Mouse (Mus musculus) spleen, adult 18-20 months (tissue): ENCODE data around the gene Gfod2.

Source experiments
- DNase-seq, 2 experiments: peaks; one replicate each; pipeline ENCODE4 v3.0.0; 2022; ENCODE audit warnings: mixed read lengths in 2 of 2

The Gfod2 gene

GRCm38 (mm10) chr8:105757796-105758276 lies 628 bp downstream of the Gfod2 start:
- no peak for DNase-seq

- DNase-seq, result no peak
Observed at GRCm38 (mm10) chr8:105754688-105755087, 3.8 kb downstream of the Gfod2 start.

GRCm38 (mm10) chr8:105753916-105754315 lies 4.5 kb downstream of the Gfod2 start:
- no peak for DNase-seq

- peak in 1 of 2 experiments; percentile 13 for DNase-seq
Observed at GRCm38 (mm10) chr8:105750606-105751005, 7.9 kb downstream of the Gfod2 start.

GRCm38 (mm10) chr8:105743301-105743700 lies 15.2 kb downstream of the Gfod2 start:
- no peak for DNase-seq

- no peak for DNase-seq
Observed at GRCm38 (mm10) chr8:105739216-105739615, 19.2 kb downstream of the Gfod2 start.

GRCm38 (mm10) chr8:105732186-105732585 lies 26.3 kb downstream of the Gfod2 start:
- DNase-seq, result no peak

GRCm38 (mm10) chr8:105727397-105728124 lies 30.9 kb downstream of the Gfod2 start:
- DNase-seq, result no peak

- no peak for DNase-seq
Observed at GRCm38 (mm10) chr8:105725726-105726125, 32.7 kb downstream of the Gfod2 start.

- no peak for DNase-seq
Observed at GRCm38 (mm10) chr8:105722861-105723260, 35.6 kb downstream of the Gfod2 start.

- no peak for DNase-seq
Observed at GRCm38 (mm10) chr8:105719637-105720036, 38.8 kb downstream of the Gfod2 start.

- no peak for DNase-seq
Observed at GRCm38 (mm10) chr8:105716302-105716945, 42.0 kb downstream of the Gfod2 start.

- no peak for DNase-seq
Observed at GRCm38 (mm10) chr8:105715042-105715441, 43.4 kb downstream of the Gfod2 start.

GRCm38 (mm10) chr8:105714139-105714538 lies 44.3 kb downstream of the Gfod2 start:
- DNase-seq, result peak; percentile 67 to 83

- no peak for DNase-seq
Observed at GRCm38 (mm10) chr8:105712286-105712685, 46.2 kb downstream of the Gfod2 start.

- DNase-seq, result no peak
Observed at GRCm38 (mm10) chr8:105709317-105709716, 49.1 kb downstream of the Gfod2 start.

GRCm38 (mm10) chr8:105708675-105709074 lies 49.8 kb downstream of the Gfod2 start:
- DNase-seq, result no peak

- peak; percentile 64 to 74 for DNase-seq
Observed at GRCm38 (mm10) chr8:105707498-105708403, 50.7 kb downstream of the Gfod2 start, which contains the start of the genes 4933405L10Rik and Enkd1. Gene 4933405L10Rik (plus strand): TSS chr8:105707655. Gene Enkd1 (minus strand): TSS chr8:105708210.

- DNase-seq, result no peak
Observed at GRCm38 (mm10) chr8:105706426-105706825, 52.0 kb downstream of the Gfod2 start.

GRCm38 (mm10) chr8:105704955-105705354 lies 53.5 kb downstream of the Gfod2 start:
- DNase-seq, result no peak

- no peak for DNase-seq
Observed at GRCm38 (mm10) chr8:105704146-105704812, 54.2 kb downstream of the Gfod2 start.

- no peak for DNase-seq
Observed at GRCm38 (mm10) chr8:105702731-105703415, 55.6 kb downstream of the Gfod2 start.
